Mouse (Mus musculus) large intestine, adult 2 months (tissue): Measurements from ENCODE around the gene Il4ra. TPM values are rescaled to one million over a fixed set of nuclear protein-coding genes. Genes with fewer than 3 reads are reported as not detected.

ENCODE experiments used
- DNase-seq: peaks from one replicate; pipeline ENCODE4 v3.0.0-alpha.2; 2012; ENCODE audit warnings: low read depth, low spot score
- WGBS: fragments of 180-500 bp; shearing (Covaris S2); methylation state at CpG from one replicate; pipeline ENCODE4 v1.1.7; 2018; 5-methylcytosine and 5-hydroxymethylcytosine counted together
- polyA plus RNA-seq: library from polyadenylated mRNA; depleted of rRNA; stranded (reverse); fragments of >200 nt; gene quantifications from 2 replicates; pipeline ENCODE4 v1.2.3, GENCODE M21; 2012; rRNA removed

Gene Il4ra
- polyA plus RNA-seq, 1 experiment: 43.9 TPM

DNA sequence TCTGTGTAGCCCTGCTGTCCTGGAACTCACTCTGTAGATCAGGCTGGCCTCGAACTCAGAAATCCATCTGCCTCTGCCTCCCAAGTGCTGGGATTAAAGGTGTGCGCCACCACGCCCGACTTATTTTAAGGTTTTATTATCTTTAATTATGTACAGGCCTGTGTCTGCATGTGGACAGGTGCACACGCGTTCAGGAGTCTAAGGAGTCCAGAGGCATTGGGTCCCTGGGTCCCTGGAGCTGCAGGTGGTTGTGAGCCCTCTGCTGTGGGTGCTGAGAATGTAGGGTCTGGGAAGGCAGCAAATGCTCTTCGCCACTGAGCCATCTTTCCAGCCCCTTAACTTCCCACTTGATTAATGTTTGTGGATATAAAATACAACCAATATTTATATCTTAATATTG is 63.5 kb downstream of the Il4ra start:
- no peak for DNase-seq
- WGBS: 52% methylated on average over 7 of the region's 7 CpGs

DNA sequence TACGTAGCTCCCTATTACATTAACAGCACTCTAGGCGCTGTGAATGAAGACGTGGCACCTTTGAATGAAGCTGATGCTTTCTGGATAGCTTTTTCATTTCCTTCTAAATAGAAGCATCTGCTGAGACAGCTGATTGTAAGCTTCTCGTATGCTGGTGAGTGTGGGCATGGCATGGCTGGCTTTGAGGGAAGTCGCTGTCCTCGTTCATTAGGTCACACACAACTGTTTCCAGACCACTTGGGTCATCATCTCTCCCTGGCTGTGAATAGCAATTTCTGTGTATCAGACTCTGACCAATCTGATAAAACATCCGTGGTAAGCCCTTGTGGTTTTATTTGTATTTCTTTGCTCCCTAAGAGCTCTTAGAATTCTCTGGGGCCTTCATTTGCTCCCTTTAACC is 66.1 kb downstream of the Il4ra start:
- WGBS: 74% methylated on average over 7 of the region's 7 CpGs

DNA sequence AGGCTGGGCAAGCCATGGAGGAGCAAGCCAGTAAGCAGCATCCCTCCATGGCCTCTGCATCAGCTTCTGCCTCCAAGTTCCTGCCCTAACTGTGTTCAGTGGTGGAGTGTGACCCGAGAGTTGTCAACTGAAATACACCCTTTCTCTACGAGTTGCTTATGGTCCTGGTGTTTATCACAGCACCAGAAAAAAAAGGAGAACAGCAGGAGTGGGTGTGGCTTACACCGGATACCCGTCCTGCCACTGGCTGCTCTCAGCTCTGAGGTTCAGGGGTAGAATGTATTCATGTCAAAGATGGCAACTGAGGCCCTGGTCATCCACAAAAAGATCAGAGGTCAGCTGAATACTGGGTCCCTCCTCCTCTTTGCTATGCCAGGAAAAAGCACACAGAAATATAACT is 68.2 kb downstream of the Il4ra start:
- no peak for DNase-seq
- WGBS: 51% methylated on average over 4 of the region's 4 CpGs

More for the DNA sequence above, 66.1 kb downstream of the Il4ra start:
- DNase-seq: no peak

DNA sequence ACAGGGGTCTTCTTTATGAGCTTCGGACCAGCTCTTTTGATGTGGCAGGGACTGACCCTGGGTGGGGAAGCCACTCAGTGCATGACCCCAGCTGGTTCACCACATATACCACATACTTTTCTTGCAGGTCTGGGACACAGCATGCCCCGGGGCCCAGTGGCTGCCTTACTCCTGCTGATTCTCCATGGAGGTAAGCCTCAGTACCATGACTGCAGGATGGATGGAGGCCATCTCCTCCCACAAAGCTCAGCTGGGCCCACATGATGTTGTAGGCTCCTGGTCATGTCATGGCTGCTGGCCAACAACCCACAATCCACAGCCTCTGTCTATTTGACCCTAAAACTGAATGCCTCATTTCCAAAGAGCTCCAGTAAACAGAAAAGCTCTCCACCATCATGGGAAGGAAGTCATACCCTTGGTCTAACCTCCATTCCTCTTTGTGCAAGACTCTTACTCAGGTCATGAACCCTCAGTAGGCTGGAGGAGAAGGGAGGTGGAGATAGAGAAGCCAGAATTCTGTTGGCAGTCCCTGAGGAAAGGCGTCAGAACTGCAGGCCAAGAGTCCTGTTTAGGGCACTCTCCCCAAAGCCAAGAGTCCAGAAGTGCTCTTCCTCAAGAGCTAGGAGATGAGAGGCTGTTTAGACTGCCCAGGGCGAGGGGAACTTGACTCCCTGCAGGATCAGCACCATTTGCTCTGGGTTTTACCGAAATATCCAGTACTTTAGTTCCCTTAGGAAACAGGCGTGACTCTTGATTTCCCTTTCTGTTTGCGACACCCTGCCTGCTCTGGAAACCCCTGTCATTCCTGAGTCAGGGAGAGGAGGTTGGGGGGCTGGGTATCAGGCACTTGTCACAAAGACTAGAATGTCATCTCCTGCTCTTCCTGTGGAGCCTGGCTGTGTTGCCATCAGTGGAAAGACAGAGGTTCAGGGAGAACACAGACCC is 71.1 kb downstream of the Il4ra start:
- 57% methylated on average over 7 of the region's 7 CpGs for WGBS
- DNase-seq: no peak

DNA sequence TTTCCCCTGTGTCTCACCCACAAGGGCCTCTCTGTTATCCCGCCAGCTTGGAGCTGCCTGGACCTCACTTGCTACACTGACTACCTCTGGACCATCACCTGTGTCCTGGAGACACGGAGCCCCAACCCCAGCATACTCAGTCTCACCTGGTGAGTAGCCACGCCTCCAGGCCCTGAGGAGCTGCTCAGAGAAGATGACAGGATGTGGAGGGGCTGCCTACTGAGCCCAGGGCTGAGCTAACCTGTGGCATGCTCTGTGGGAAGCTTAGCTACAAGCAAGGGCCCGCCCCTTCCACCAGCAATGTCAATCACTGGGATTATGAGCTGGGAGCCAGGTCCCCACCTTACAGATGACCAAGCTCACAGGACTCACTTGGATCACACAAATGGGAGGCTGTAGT is 73.3 kb downstream of the Il4ra start:
- no peak for DNase-seq

DNA sequence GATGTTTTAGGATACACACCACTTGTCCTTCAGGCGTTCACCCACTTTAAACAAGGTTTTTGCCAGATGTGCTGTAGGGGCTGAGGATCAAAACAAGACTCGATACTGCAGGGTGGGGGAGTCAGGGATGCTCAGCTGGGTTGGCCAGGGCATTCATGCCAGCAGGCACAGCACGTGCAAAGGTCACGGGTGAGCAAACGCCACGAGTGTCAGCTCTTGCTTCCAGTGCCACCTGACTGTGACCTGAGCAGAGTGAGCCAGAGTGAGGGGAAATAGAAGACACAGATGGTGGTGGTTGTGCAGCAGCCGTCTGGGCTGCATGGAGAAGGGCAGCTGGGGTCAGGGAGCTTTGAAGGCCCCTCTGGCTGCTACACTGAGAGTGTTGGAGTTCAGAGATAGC is 73.9 kb downstream of the Il4ra start:
- WGBS: 39% methylated on average over 7 of the region's 7 CpGs
- no peak for DNase-seq

More for the DNA sequence above, 73.3 kb downstream of the Il4ra start:
- 53% methylated on average over 4 of the region's 4 CpGs for WGBS

Other genes with a start within 250 kb of the Il4ra start
- 4.0 and 4.6 TPM in 2 replicates for gene Kdm8, start 107.4 kb upstream of the Il4ra start, polyA plus RNA-seq
- 44.5 and 49.9 TPM in 2 replicates for gene Nsmce1, start 60.5 kb upstream of the Il4ra start, polyA plus RNA-seq
- 11.2 and 13.7 TPM in 2 replicates for gene Il21r, start 51.3 kb downstream of the Il4ra start, polyA plus RNA-seq
- gene Gtf3c1, start 155.7 kb downstream of the Il4ra start, polyA plus RNA-seq: 23.6 and 30.3 TPM in 2 replicates
- gene D430042O09Rik, start 155.8 kb downstream of the Il4ra start, polyA plus RNA-seq: 10.4 and 16.5 TPM in 2 replicates